Mouse (Mus musculus) cortical plate, adult 2 months (tissue): ENCODE data around the gene Slc7a8. TPM values are rescaled to one million over a fixed set of nuclear protein-coding genes. Genes with fewer than 3 reads are reported as not detected.
A peak's percentile ranks its signal among the peaks of the same experiment; 100 is the strongest.

Source experiments
- H3K27ac ChIP-seq: fragments of 200-500 bp; 2 replicates; pipeline ENCODE4 v1.5.1; 2012; ENCODE audit warnings: low read length, control low read depth, inconsistent platforms; ENCODE audit not compliant: insufficient read depth
- H3K4me1 ChIP-seq: fragments of 200-500 bp; 2 replicates; pipeline ENCODE4 v1.6.1; 2011; ENCODE audit warnings: low read length; ENCODE audit not compliant: control insufficient read depth, insufficient read depth
- H3K4me3 ChIP-seq: fragments of 200-500 bp; 2 replicates; pipeline ENCODE4 v1.5.1; 2011; ENCODE audit warnings: mild to moderate bottlenecking, low read length, control low read depth; ENCODE audit not compliant: insufficient read depth
- CTCF ChIP-seq: fragments of 200-500 bp; IDR thresholded peaks from 2 replicates; pipeline ENCODE4 v1.5.1; 2011; ENCODE audit warnings: mild to moderate bottlenecking, control low read depth, low read length; ENCODE audit not compliant: insufficient read depth; ENCODE audit errors: extremely low read depth
- POLR2A ChIP-seq: fragments of 200-500 bp; IDR thresholded peaks from 2 replicates; pipeline ENCODE4 v1.6.1; 2011; ENCODE audit warnings: mild to moderate bottlenecking, low read length, control low read depth; ENCODE audit not compliant: insufficient read depth; ENCODE audit errors: extremely low read depth
- polyA plus RNA-seq: library from polyadenylated mRNA; depleted of rRNA; stranded (reverse); fragments of >200 nt; gene quantifications from 2 replicates; pipeline ENCODE4 v1.2.3, GENCODE M21; 2012

Slc7a8 gene
- polyA plus RNA-seq, 1 experiment = 54.7 TPM

- TF ChIP-seq POLR2A (no peak), CTCF (no peak)
- H3K4me1 ChIP-seq = peaks cover 7% of the 10 kb centered on the region
- no peak overlapping the region for H3K4me3 ChIP-seq
- H3K27ac ChIP-seq = 0 out of 2 replicates have a peak overlapping the region, but pooled peaks have one; percentile 23
These were observed 25.4 kb downstream of the Slc7a8 start for GRCm38 (mm10) chr14:54756382-54756781.

- TF ChIP-seq POLR2A = no peak
- TF ChIP-seq CTCF = no peak
- peaks cover 7% of the 10 kb centered on the region for H3K4me1 ChIP-seq
These were observed 27.1 kb downstream of the Slc7a8 start for GRCm38 (mm10) chr14:54754602-54755018.

GRCm38 (mm10) chr14:54753986-54754601 lies 27.7 kb downstream of the Slc7a8 start:
- Histone ChIP-seq H3K27ac (no peak overlapping the region), H3K4me1 (peaks cover 7% of the 10 kb centered on the region), H3K4me3 (no peak overlapping the region)
- no peak for TF ChIP-seq POLR2A
- TF ChIP-seq CTCF = no peak

More at GRCm38 (mm10) chr14:54754602-54755018, 27.1 kb downstream of the Slc7a8 start:
- no peak overlapping the region for H3K4me3 ChIP-seq
- peak overlapping the region; percentile 5; the same call in 1 of the 2 replicates for H3K27ac ChIP-seq

- Histone ChIP-seq H3K27ac (no peak overlapping the region), H3K4me1 (peaks cover 7% of the 10 kb centered on the region), H3K4me3 (no peak overlapping the region)
- TF ChIP-seq CTCF (no peak), POLR2A (no peak)
These were observed 28.8 kb downstream of the Slc7a8 start for GRCm38 (mm10) chr14:54752938-54753337.

- H3K27ac ChIP-seq = no peak overlapping the region
- no peak overlapping the region for H3K4me3 ChIP-seq
- no peak for TF ChIP-seq POLR2A
- no peak for TF ChIP-seq CTCF
- peaks cover 7% of the 10 kb centered on the region for H3K4me1 ChIP-seq
These were observed 30.0 kb downstream of the Slc7a8 start for GRCm38 (mm10) chr14:54751768-54752167.

- H3K4me3 ChIP-seq = no peak overlapping the region
- peaks cover 2% of the 10 kb centered on the region for H3K4me1 ChIP-seq
- H3K27ac ChIP-seq = no peak overlapping the region; the same call in 1 of the 2 replicates
- TF ChIP-seq POLR2A (no peak), CTCF (no peak)
These were observed 32.5 kb downstream of the Slc7a8 start for GRCm38 (mm10) chr14:54749238-54749637.

GRCm38 (mm10) chr14:54747942-54748917 lies 33.5 kb downstream of the Slc7a8 start:
- 0 out of 2 replicates have a peak overlapping the region, but pooled peaks have one; percentile 10 for H3K27ac ChIP-seq

GRCm38 (mm10) chr14:54746038-54746437 lies 35.7 kb downstream of the Slc7a8 start:
- no peak for TF ChIP-seq POLR2A
- TF ChIP-seq CTCF = no peak
- no peaks in the 10 kb centered on the region; the same call in 1 of the 2 replicates for H3K4me1 ChIP-seq
- H3K4me3 ChIP-seq = no peak overlapping the region
- H3K27ac ChIP-seq = no peak overlapping the region

More at GRCm38 (mm10) chr14:54747942-54748917, 33.5 kb downstream of the Slc7a8 start:
- no peaks in the 10 kb centered on the region; the same call in 1 of the 2 replicates for H3K4me1 ChIP-seq
- H3K4me3 ChIP-seq = no peak overlapping the region
- TF ChIP-seq POLR2A (no peak), CTCF (no peak)

GRCm38 (mm10) chr14:54744473-54744872 lies 37.3 kb downstream of the Slc7a8 start:
- H3K4me3 ChIP-seq = no peak overlapping the region
- no peak for TF ChIP-seq POLR2A
- no peak for TF ChIP-seq CTCF
- H3K4me1 ChIP-seq = no peaks in the 10 kb centered on the region; the same call in 1 of the 2 replicates
- no peak overlapping the region for H3K27ac ChIP-seq
